Mouse (Mus musculus): ENCODE results near the gene Spaca6. TPM values are rescaled to one million over a fixed set of nuclear protein-coding genes. Genes with fewer than 3 reads are reported as not detected.
A peak's percentile ranks its signal among the peaks of the same experiment; 100 is the strongest.

The Spaca6 gene
- total RNA-seq, 1 experiment, result 16.6 TPM

DNA sequence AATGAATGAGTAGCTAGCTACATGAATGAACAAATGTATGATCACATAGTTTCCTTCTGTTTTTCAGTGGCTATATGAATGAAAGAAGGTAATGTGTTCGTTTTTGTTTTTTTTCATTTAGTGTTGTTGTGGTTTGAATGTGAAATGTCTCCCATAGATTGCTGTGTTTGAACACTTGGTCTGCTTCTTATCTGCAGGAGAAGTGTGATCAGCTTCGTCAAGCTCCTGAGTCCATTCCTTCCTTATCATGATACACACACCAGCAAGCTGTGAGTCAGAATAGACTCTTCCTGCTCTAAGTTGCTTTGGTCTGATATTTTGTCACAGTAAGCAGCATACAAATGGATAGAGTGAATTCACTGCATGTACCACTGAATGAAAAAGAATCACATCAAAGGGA lies 22.0 kb downstream of the Spaca6 start:
- in situ Hi-C loops (cut with MboI; ENCODE audit: low sequenced_read_pairs in 2 of 2, unreplicated experiment in 2 of 2), result no loop called here
- peaks cover 0 to 3% of the 10 kb centered on the region in 2 experiments; a peak in 1 of 4 replicates for H3K4me1 ChIP-seq (ENCODE audit: control insufficient read depth in 2 of 2, insufficient read depth in 2 of 2, low read length in 2 of 2, poor library complexity in 1 of 2)
- TF ChIP-seq ZC3H11A (IDR thresholded peaks at IDR 0.05; ENCODE audit: borderline replicate concordance, low read depth, low read length) (no peak), HCFC1 (IDR thresholded peaks at IDR 0.05; ENCODE audit: borderline replicate concordance, insufficient read depth, low read length) (no peak)
- no peak overlapping the region for H3K9ac ChIP-seq (ENCODE audit: insufficient read depth, low read depth, low read length, poor library complexity, severe bottlenecking)
- DNase-seq (ENCODE audit: low read depth, low spot score), result no peak
- H3K36me3 ChIP-seq (ENCODE audit: control insufficient read depth, insufficient read depth, low read length, poor library complexity, severe bottlenecking), result no peaks in the 10 kb centered on the region
- H3K9me3 ChIP-seq (ENCODE audit: control insufficient read depth, insufficient read depth, low read depth, low read length), result no peaks in the 10 kb centered on the region
- no peak overlapping the region for H3K27ac ChIP-seq (ENCODE audit: insufficient read depth, low read depth, low read length, poor library complexity, severe bottlenecking)
- no peak overlapping the region for H3K4me3 ChIP-seq (ENCODE audit: insufficient read depth in 1 of 2, low read depth in 1 of 2, low read length in 2 of 2, poor library complexity in 1 of 2, severe bottlenecking in 1 of 2)

DNA sequence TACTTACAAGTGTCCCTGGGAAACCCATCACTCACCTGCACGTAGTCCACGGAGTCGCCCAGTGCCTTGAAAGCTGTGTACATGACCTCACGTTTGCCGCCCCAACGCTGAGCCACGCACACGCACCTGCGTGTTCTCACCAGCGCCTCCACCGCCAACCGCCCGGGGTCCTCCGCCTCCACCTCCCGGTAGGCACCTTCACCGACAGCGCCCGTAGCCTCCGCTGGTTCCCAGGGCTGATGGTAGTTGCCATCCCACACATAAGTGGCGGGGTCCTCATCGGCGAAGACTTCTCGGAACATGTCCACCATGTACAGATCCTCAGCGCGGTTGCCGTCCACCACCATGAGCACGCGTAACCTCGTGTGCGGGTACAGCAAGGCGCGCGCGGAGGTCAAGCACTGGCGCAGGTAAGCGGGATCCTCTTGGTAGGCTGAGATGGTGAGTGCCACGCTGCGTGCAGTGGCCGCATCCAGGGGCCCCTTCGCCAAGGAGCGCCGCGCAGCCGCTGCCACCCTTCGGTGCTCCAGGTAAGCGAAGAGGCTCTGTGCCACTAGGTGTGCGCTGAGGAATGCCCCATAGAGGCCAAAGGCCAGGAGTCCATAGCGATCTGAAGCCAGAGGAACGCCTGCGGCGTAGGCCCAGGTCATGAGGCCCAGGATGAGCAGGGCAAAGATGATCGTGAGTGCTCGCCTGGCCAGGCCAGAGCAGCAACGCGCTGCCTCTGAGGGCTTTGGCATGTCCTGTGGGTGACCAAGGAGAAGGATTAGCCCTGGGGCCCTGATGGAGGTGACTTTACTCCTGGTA lies 23.2 kb downstream of the Spaca6 start:
- peak overlapping the region; percentile 52 for H3K9ac ChIP-seq (ENCODE audit: insufficient read depth, low read depth, low read length, poor library complexity, severe bottlenecking)
- TF ChIP-seq HCFC1 (IDR thresholded peaks at IDR 0.05; ENCODE audit: borderline replicate concordance, insufficient read depth, low read length) (no peak), ZC3H11A (IDR thresholded peaks at IDR 0.05; ENCODE audit: borderline replicate concordance, low read depth, low read length) (no peak), ZNF384 (IDR thresholded peaks at IDR 0.05; ENCODE audit: low read depth, low read length) (no peak), MAFK (IDR thresholded peaks at IDR 0.05; ENCODE audit: insufficient read depth, low read depth, low read length) (no peak), CHD2 (IDR thresholded peaks at IDR 0.05; ENCODE audit: low read depth, low read length) (no peak)
- H3K9me3 ChIP-seq (ENCODE audit: control insufficient read depth, insufficient read depth, low read depth, low read length), result no peaks in the 10 kb centered on the region
- peaks cover 0 to 3% of the 10 kb centered on the region in 2 experiments; a peak in 1 of 4 replicates for H3K4me1 ChIP-seq (ENCODE audit: control insufficient read depth in 2 of 2, insufficient read depth in 2 of 2, low read length in 2 of 2, poor library complexity in 1 of 2)
- H3K36me3 ChIP-seq (ENCODE audit: control insufficient read depth, insufficient read depth, low read length, poor library complexity, severe bottlenecking), result no peaks in the 10 kb centered on the region
- H3K27ac ChIP-seq (ENCODE audit: insufficient read depth, low read depth, low read length, poor library complexity, severe bottlenecking), result no peak overlapping the region
- in situ Hi-C loops (cut with MboI; ENCODE audit: low sequenced_read_pairs in 2 of 2, unreplicated experiment in 2 of 2), result no loop called here
- DNase-seq (ENCODE audit: low read depth, low spot score), result no peak
- peak overlapping the region; percentile 56 to 78 for H3K4me3 ChIP-seq (ENCODE audit: insufficient read depth in 1 of 2, low read depth in 1 of 2, low read length in 2 of 2, poor library complexity in 1 of 2, severe bottlenecking in 1 of 2)

DNA sequence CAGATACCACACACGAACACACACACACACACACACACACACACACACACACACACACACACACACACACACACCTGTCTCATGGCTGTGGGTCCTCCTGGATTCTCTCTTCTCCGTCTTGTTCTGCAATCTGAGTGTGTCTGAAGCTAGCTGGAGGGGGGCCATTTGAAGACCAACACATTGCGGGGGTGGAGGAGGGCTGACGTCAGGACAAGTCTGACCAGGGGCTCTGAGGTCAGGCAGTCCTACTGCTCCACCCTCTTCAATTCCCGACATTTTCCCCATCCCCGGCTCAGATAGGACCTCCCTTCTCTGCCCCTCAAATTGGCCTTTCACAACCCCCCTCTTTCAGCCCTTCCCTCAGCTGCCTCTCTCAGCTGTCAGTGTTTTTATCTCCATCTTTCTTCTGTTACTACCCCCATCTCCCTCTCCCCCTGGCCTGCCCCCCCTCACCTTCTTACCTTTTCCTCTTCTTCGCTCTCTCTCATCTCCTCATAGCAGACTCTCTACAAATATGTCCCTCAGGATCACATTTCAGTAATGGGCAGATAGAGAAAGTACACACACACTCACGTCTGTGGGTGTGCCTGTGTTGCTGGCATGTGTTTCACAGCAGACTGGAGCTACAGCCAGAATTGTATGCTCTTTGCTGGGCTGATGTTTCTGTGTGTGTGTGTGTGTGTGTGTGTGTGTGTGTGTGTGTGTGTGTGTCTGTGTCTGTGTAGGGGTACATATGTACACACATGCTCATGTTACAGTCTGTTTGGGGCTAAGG lies 28.3 kb downstream of the Spaca6 start, which contains the start of gene Has1:
TSS of gene Has1 (minus strand) at position 142 of the 775 bp plus-strand sequence.
- no peaks in the 10 kb centered on the region; a peak in 1 of 4 replicates for H3K4me1 ChIP-seq (ENCODE audit: control insufficient read depth in 2 of 2, insufficient read depth in 2 of 2, low read length in 2 of 2, poor library complexity in 1 of 2)
- in situ Hi-C loops (cut with MboI; ENCODE audit: low sequenced_read_pairs in 2 of 2, unreplicated experiment in 2 of 2), result no loop called here
- DNase-seq (ENCODE audit: low read depth, low spot score), result no peak
- H3K9me3 ChIP-seq (ENCODE audit: control insufficient read depth, insufficient read depth, low read depth, low read length), result no peaks in the 10 kb centered on the region
- no peak for TF ChIP-seq CHD2 (IDR thresholded peaks at IDR 0.05; ENCODE audit: low read depth, low read length)
- no peak for TF ChIP-seq ZC3H11A (IDR thresholded peaks at IDR 0.05; ENCODE audit: borderline replicate concordance, low read depth, low read length)
- no peak for TF ChIP-seq MAFK (IDR thresholded peaks at IDR 0.05; ENCODE audit: insufficient read depth, low read depth, low read length)
- no peak for TF ChIP-seq ZNF384 (IDR thresholded peaks at IDR 0.05; ENCODE audit: low read depth, low read length)
- no peak for TF ChIP-seq HCFC1 (IDR thresholded peaks at IDR 0.05; ENCODE audit: borderline replicate concordance, insufficient read depth, low read length)
- H3K36me3 ChIP-seq (ENCODE audit: control insufficient read depth, insufficient read depth, low read length, poor library complexity, severe bottlenecking), result no peaks in the 10 kb centered on the region
- H3K27ac ChIP-seq (ENCODE audit: insufficient read depth, low read depth, low read length, poor library complexity, severe bottlenecking), result no peak within 1 kb of the TSS
- H3K9ac ChIP-seq (ENCODE audit: insufficient read depth, low read depth, low read length, poor library complexity, severe bottlenecking), result no peak within 1 kb of the TSS
- no peak within 1 kb of the TSS for H3K4me3 ChIP-seq (ENCODE audit: insufficient read depth in 1 of 2, low read depth in 1 of 2, low read length in 2 of 2, poor library complexity in 1 of 2, severe bottlenecking in 1 of 2)

DNA sequence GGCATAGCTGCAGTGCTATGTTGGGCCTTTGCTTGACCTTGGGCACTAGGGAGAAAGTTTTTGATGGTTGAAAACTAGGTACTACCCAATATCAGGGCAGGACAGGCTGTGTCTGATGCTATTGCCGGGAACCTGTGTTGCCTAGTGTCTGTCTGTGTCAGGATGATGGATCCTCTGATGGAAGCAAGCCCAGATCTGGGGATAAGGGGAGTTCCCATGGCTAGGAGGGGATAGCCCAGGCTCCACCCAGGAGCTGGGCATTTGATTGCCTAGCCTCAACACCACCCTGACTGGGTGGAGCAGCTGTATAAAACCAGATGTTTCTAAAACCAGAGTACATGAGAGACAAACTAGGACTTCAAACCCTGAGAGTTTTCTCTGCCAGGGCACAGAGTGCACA lies 29.7 kb downstream of the Spaca6 start:
- H3K4me1 ChIP-seq (ENCODE audit: control insufficient read depth in 2 of 2, insufficient read depth in 2 of 2, low read length in 2 of 2, poor library complexity in 1 of 2), result no peaks in the 10 kb centered on the region; a peak in 1 of 4 replicates
- no peak for TF ChIP-seq ZNF384 (IDR thresholded peaks at IDR 0.05; ENCODE audit: low read depth, low read length)
- no peak for TF ChIP-seq HCFC1 (IDR thresholded peaks at IDR 0.05; ENCODE audit: borderline replicate concordance, insufficient read depth, low read length)
- no peak overlapping the region for H3K9ac ChIP-seq (ENCODE audit: insufficient read depth, low read depth, low read length, poor library complexity, severe bottlenecking)
- H3K27ac ChIP-seq (ENCODE audit: insufficient read depth, low read depth, low read length, poor library complexity, severe bottlenecking), result no peak overlapping the region
- no peaks in the 10 kb centered on the region for H3K36me3 ChIP-seq (ENCODE audit: control insufficient read depth, insufficient read depth, low read length, poor library complexity, severe bottlenecking)
- in situ Hi-C loops (cut with MboI; ENCODE audit: low sequenced_read_pairs in 2 of 2, unreplicated experiment in 2 of 2), result no loop called here
- no peaks in the 10 kb centered on the region for H3K9me3 ChIP-seq (ENCODE audit: control insufficient read depth, insufficient read depth, low read depth, low read length)
- H3K4me3 ChIP-seq (ENCODE audit: insufficient read depth in 1 of 2, low read depth in 1 of 2, low read length in 2 of 2, poor library complexity in 1 of 2, severe bottlenecking in 1 of 2), result no peak overlapping the region
- DNase-seq (ENCODE audit: low read depth, low spot score), result no peak
